Mouse (Mus musculus) hematopoietic stem cell, adult 5-6 weeks (primary cell): ENCODE data around the gene Ndufb7. TPM values are rescaled to one million over a fixed set of nuclear protein-coding genes. Genes with fewer than 3 reads are reported as not detected.
A peak's percentile ranks its signal among the peaks of the same experiment; 100 is the strongest.

ENCODE experiments used
- ATAC-seq, 2 experiments: fragments of 125-278 bp in 1 of 2; replicated peaks in 1 of 2; 2 replicates each; pipeline ENCODE4 v1.8.0; 2016 to 2017; ENCODE audit warnings: inconsistent platforms in 2 of 2, mild to moderate bottlenecking in 2 of 2, moderate number of reproducible peaks in 2 of 2, low read depth in 1 of 2, moderate TSS enrichment in 1 of 2; ENCODE audit not compliant: low FRiP score in 2 of 2, poor library complexity in 2 of 2, severe bottlenecking in 2 of 2, insufficient read depth in 1 of 2, low TSS enrichment in 1 of 2
- total RNA-seq: library from RNA; stranded (forward); fragments of 172-1452, 232-1000 nt; gene quantifications from 2 replicates; pipeline ENCODE4 v1.2.3, GENCODE M21; 2017

Ndufb7 gene
- total RNA-seq, 1 experiment from 2014 or later = 142 TPM

- peak; percentile 68 to 71 for ATAC-seq
Observed at GRCm38 (mm10) chr8:83573140-83573875, 6.8 kb downstream of the Ndufb7 start.

DNA sequence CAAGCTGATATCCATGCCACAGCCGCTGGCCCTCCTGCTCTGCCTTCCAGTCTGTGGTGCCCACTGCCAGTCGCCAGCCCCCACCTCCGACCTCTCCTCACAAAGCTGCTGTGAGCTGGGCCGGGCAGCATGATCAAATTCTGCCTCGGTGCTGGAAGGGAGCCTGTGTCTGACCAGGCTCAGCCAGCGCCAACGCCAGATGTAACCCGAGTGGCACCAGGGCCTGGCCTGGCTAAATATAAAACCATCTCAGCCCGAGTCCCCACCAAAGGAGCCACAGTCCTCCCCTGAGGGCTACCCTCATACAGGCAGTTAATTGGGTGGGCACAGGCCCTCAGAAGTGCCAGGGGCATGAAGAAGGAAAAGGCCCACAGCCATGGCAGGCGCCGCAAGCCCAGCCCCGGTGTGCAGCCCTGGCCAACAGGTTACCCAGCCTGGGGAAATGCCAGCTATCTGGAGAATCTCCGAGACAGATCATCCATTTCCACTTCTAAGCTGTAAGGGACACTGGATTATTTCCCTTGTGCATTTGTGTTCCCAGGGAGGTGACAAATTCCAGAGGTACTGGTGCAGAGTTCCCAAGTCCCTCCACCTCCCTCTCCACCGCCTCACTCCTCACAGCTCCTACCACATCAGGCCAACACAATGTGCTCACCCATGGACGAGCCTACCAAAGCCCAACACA is 8.3 kb downstream of the Ndufb7 start:
- no peak for ATAC-seq

- no peak for ATAC-seq
Observed at GRCm38 (mm10) chr8:83575561-83576515, 9.4 kb downstream of the Ndufb7 start.

GRCm38 (mm10) chr8:83576516-83576895 is 10.0 kb downstream of the Ndufb7 start:
- no peak for ATAC-seq

DNA sequence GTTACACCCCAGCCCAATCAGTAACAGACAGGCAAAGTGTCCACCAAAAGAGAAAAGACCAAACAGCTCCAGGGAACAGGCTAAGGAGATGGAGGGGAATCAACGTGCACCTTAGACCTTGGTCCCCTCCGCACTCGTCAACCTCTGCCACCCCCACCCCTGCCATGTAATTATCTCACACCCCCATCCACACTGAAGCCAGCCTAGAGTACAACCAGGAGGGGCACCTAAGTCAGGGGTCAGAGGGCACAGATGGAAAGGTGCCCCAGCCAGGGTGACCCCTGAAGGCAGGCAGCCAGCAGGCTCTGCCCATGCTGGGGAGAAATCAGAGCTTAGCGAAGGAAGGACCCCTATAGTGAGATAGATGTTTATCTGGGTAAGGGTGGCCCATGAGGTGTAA is 10.4 kb downstream of the Ndufb7 start:
- ATAC-seq = no peak

DNA sequence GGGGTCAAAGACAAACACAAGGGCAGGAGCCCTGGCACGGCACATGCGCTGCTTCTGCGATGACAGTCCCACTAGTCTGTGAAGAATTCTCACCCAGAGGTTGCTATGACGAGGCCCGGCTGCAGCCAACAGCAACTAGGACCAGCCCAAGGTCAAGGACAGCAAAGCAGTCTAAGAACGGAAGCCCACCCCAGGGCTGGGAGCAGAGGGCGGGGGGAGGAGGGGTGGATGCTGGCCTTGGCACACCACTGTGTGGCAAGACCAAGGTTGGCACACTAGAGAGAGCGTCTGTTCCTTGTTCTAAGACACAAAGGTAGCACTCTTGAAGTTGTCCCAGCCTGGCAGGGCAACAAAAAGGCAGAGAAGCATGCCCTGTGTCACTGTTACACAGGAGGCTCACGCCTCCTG is 10.9 kb downstream of the Ndufb7 start:
- no peak; a peak in 1 of 4 replicates for ATAC-seq

- ATAC-seq = no peak
Observed at GRCm38 (mm10) chr8:83578131-83579055, 11.9 kb downstream of the Ndufb7 start.

GRCm38 (mm10) chr8:83579676-83580075 is 13.2 kb downstream of the Ndufb7 start:
- ATAC-seq = no peak

DNA sequence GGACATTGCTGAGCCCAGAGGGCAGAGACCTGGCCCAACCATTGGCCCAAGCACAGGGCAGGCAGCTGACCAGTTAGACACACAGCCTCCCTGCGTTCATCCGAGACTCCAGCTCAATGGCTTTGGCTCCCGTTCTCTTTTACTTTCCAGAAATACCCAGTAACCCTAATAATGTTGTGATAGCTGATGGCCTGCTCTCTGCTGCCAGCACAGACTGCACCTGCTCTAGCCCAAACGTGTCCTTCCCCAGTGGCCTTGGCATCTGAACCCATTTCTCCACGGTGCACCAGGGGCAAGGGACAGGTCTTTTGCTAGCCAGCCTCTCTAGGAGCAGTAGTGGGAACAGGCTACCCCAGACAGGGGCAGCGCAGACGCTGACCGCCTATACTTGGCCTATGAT is 14.4 kb downstream of the Ndufb7 start:
- no peak for ATAC-seq

- no peak for ATAC-seq
Observed at GRCm38 (mm10) chr8:83582226-83582625, 15.8 kb downstream of the Ndufb7 start.

- ATAC-seq = no peak
Observed at GRCm38 (mm10) chr8:83583236-83583635, 16.8 kb downstream of the Ndufb7 start.

GRCm38 (mm10) chr8:83584771-83585170 is 18.3 kb downstream of the Ndufb7 start:
- ATAC-seq = no peak

DNA sequence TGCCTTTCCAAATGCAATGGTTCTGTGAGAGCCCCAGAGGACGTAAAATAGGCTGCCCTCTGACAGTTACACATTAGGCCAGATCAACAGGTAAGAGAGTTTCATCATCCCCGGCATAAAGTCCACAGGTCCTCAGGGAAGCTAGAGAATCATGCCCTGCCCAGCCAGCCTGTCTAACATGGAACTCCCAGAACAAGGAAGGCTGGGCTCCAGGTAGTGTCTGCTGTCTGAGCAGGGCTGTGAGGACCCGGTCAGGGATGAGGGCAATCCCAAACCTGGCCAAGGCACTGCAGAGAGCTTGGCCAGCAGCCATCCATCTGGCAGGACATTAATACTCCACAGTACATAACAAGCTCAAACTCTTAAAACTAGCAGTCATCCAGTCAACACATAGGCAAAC is 18.9 kb downstream of the Ndufb7 start:
- no peak for ATAC-seq

- ATAC-seq = no peak
Observed at GRCm38 (mm10) chr8:83587644-83588043, 21.2 kb downstream of the Ndufb7 start.

- ATAC-seq = no peak
Observed at GRCm38 (mm10) chr8:83588886-83589285, 22.4 kb downstream of the Ndufb7 start.

DNA sequence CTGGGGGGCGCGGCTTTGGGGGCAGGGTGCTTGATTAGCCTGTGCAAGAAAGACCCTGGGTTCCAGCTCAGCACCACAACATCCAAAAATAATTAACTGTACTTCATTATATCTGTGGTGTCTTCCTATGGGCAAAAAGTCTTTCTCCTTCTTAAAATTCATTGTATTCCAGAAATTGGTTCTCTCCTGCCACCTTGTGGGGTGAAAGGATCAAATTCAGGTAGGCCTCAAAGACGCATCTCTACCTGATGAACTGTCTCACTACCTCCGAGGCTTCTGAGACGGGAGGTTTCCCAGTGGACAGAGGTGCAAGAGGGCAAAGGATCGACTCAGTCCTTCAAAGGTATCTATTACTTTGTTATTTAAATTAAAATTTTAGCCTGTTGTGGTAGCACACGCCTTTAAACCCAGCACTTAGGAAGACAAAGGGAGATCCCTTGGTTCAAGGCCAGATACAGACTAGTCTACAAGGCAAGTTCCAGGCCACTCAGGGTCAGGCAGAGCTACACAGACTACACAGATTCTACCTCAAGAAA is 24.1 kb downstream of the Ndufb7 start:
- no peak for ATAC-seq

- ATAC-seq = no peak
Observed at GRCm38 (mm10) chr8:83592682-83593081, 26.2 kb downstream of the Ndufb7 start.
